Comparison of ENCODE assay signal across 18 mouse cellular contexts in genomic region chr1:25180615-25181014, GRCm38 (mm10).
DNase-seq lines count a peak whose midpoint lies in the region; ATAC-seq and TF ChIP-seq lines count a peak whose summit lies in the region.
"Had no signal": no experiment of that assay in that cellular context is flagged by ENCODE, and none has a peak within 500 bp of the region (broad histone marks: within the 10 kb centered on the region; RNA-seq: fewer than 3 reads in every experiment).

No protein-coding gene starts in this region.

- no peak overlapping the region for H3K4me2 ChIP-seq in forebrain, postnatal 0 days (ENCODE audit: low read depth)
- peak overlapping the region; percentile 16 for H3K4me2 ChIP-seq in midbrain, embryonic 12.5 days (replicated peaks)
- H3K4me2 ChIP-seq: heart, embryonic 11.5 days had no signal

- ATAC-seq in forebrain, postnatal 0 days, result peak; percentile 36
- ATAC-seq in midbrain, embryonic 12.5 days (ENCODE audit: low FRiP score, low read depth), result peak; percentile 42; the same call in 1 of the 2 replicates
- ATAC-seq in megakaryocyte, adult 5-6 weeks (ENCODE audit: poor library complexity, severe bottlenecking), result no peak

- intact Hi-C loops in left cerebral cortex, adult 2 months (cut with DNase I), result loop anchor here (1.0 kb wide), 1 partner anchor 14 kb away; no protein-coding TSS in a partner anchor

- H3K9me3 ChIP-seq in forebrain, postnatal 0 days (ENCODE audit: low read length), result no peaks in the 10 kb centered on the region
- H3K9me3 ChIP-seq in midbrain, embryonic 12.5 days, result no peaks in the 10 kb centered on the region

- DNase-seq in left cerebral cortex, adult 2 months (ENCODE audit: extremely low spot score in 1 of 2, low spot score in 2 of 2), result no peak
- no peak for DNase-seq in left cerebral cortex, adult 18-20 months (ENCODE audit: low spot score in 2 of 2)
- no peak for DNase-seq in forebrain, postnatal 0 days
- peak; percentile 39 for DNase-seq in retina, embryonic 14.5 days (ENCODE audit: low spot score)
- no peak for DNase-seq in adrenal gland, adult 2 months
- DNase-seq in kidney, postnatal 4 days, result no peak
- DNase-seq: adrenal gland, adult 8-10 months; B cell, adult 2 months; heart, postnatal 36 days; kidney, adult 11 months; kidney, postnatal 36 days; liver; lung, adult 18-20 months; lung, postnatal 4 days; thymus, adult 2 months had no signal

- WGBS in forebrain, postnatal 0 days, result 13% methylated on average over 6 of the region's 6 CpGs
- WGBS in midbrain, embryonic 12.5 days, result 17% methylated on average over 6 of the region's 6 CpGs

- TF ChIP-seq CTCF in left cerebral cortex, adult 2 months (IDR thresholded peaks at IDR 0.05), result no peak
- TF ChIP-seq CTCF in forebrain, postnatal 0 days (IDR thresholded peaks at IDR 0.05; ENCODE audit: low read depth), result no peak

- H3K27me3 ChIP-seq in forebrain, postnatal 0 days (ENCODE audit: insufficient read depth, low read length), result no peaks in the 10 kb centered on the region
- no peaks in the 10 kb centered on the region for H3K27me3 ChIP-seq in midbrain, embryonic 12.5 days

- no peaks in the 10 kb centered on the region for H3K36me3 ChIP-seq in forebrain, postnatal 0 days (ENCODE audit: insufficient read depth)
- H3K36me3 ChIP-seq in midbrain, embryonic 12.5 days, result no peaks in the 10 kb centered on the region

- peaks cover 22% of the 10 kb centered on the region for H3K4me1 ChIP-seq in forebrain, postnatal 0 days (ENCODE audit: insufficient read depth)
- peaks cover 31% of the 10 kb centered on the region for H3K4me1 ChIP-seq in midbrain, embryonic 12.5 days

- H3K27ac ChIP-seq in left cerebral cortex, adult 2 months, result peak overlapping the region; percentile 80
- H3K27ac ChIP-seq in forebrain, postnatal 0 days (ENCODE audit: low read depth, low read length), result peak overlapping the region; percentile 82
- peak overlapping the region; percentile 77 for H3K27ac ChIP-seq in midbrain, embryonic 12.5 days (replicated peaks)

- H3K4me3 ChIP-seq in left cerebral cortex, adult 2 months, result no peak overlapping the region
- H3K4me3 ChIP-seq in forebrain, postnatal 0 days (ENCODE audit: low read depth, low read length), result no peak overlapping the region
- no peak overlapping the region for H3K4me3 ChIP-seq in midbrain, embryonic 12.5 days

- H3K9ac ChIP-seq in forebrain, postnatal 0 days, result no peak overlapping the region; the same call in 1 of the 2 replicates
- H3K9ac ChIP-seq in midbrain, embryonic 12.5 days (replicated peaks), result no peak overlapping the region
